Mouse (Mus musculus) gastrocnemius, adult 2 months (tissue): ENCODE data around the gene Ahdc1. TPM values are rescaled to one million over a fixed set of nuclear protein-coding genes. Genes with fewer than 3 reads are reported as not detected.

ENCODE experiments used
- DNase-seq: peaks from one replicate; pipeline ENCODE4 v3.0.0; 2022
- H3K27ac ChIP-seq: fragments of 200-600 bp; 2 replicates; pipeline ENCODE4 v1.8.1; 2022; ENCODE audit warnings: mild to moderate bottlenecking
- H3K4me3 ChIP-seq: fragments of 200-600 bp; 2 replicates; pipeline ENCODE4 v1.8.1; 2022; ENCODE audit warnings: mild to moderate bottlenecking, moderate library complexity
- CTCF ChIP-seq: fragments of 200-600 bp; IDR thresholded peaks from 2 replicates; pipeline ENCODE4 v1.8.1; 2022; ENCODE audit warnings: antibody characterized with exemption, mild to moderate bottlenecking, moderate library complexity
- intact Hi-C: fragments of 180-260 bp; cut with DNase I; formaldehyde crosslinking; loops from one replicate; pipeline ENCODE4 v1.15.1; 2025
- total RNA-seq, 2 experiments: library from RNA; stranded (reverse); gene quantifications; 2 replicates each; pipeline ENCODE4 v1.2.3; 2021

Ahdc1 gene
- total RNA-seq, 2 experiments from 2014 or later: 30.2 to 55.1 TPM

DNA sequence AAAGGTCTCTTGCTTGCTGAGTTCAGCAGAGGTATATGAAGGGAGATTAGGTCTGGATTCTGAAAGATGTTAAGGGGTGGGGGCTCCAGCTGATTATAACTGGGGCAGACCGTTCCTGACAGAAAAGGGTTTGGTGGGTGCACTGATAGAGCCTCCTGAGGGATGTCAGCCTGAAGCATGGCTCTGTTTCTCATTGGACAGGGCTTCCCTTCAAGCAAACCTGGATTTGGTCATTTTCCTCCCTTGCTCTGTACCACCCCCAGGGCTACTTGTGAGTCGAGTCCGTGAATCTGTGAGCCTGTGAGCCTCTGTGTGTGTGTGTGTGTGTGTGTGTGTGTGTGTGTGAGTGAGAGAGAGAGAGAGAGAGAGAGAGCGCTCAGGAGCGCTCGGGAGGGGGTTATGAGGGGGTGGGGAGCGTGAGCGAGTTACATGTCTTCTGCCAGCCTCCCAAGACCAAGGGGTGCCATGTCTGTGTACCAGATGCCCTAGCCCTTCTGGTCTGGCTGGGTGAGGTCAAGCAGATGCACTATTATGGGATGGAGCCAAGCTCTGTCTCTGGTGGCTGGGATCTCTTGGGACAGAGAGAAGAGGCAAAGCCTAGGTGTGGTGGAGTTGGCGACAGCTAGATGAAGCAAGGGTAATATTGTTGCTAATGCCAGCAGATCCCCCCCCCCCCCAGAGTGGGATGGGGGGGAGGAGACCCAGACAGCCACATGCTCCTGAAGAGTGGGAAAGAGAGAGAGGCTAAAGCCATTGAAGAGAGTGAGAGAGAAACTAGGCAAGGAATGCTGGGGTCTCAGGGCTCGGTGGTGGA, 4.0 kb downstream of the Ahdc1 start:
- peak; percentile 35 for DNase-seq
- no peak for TF ChIP-seq CTCF
- H3K4me3 ChIP-seq: peak overlapping the region; percentile 85
- intact Hi-C loops: no loop called here
- peak overlapping the region; percentile 98 for H3K27ac ChIP-seq

DNA sequence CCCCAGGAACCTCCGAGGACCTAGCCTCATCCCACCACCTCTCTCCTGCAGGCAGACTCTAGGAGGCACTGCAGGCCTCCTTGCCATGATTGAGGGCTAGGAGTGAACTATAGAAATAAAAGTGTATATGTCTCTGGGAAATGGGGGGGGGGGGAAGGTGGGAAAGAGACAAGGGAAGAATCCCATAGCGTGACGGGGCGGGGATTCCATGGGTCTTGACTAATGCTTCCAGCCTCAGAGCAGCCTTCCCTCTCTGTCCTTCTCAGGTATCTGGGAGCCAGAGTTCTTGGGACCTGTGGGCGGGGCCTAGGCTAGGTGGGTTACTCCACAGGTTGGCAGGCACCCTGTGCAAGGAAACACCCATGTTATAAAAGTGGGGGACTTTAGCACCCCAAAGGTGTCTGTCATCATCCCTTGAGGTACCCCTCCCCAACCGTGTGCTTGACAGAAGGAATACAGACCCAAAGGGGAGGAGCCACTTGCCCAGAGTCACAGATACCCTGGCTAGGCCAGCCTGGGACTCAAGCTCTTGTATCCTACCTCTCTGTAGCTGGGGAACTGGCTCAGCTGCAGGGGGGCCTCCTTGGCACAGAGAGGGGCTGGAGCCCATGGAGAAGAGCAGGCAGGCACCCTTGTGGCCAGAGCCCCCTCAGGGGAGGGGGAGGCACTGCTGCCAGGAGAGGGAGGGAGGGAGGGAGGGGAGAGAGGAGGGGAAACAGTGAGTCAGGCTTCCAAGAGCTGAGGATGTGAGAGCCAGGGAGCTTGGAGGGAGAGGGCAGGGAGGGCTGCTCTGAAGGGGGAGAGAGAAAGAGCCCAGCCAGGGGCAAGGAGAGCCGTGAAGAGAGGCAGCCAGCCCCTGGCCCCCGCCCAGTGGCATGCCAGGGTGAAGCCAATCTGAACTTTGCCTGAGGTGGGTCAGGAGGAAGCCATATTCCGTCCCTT, 4.9 kb downstream of the Ahdc1 start:
- peak; percentile 76 for DNase-seq
- intact Hi-C loops: no loop called here
- peak; percentile 19; the same call in 1 of the 2 replicates for TF ChIP-seq CTCF
- Histone ChIP-seq H3K27ac (peak overlapping the region; percentile 98), H3K4me3 (peak overlapping the region; percentile 50)

DNA sequence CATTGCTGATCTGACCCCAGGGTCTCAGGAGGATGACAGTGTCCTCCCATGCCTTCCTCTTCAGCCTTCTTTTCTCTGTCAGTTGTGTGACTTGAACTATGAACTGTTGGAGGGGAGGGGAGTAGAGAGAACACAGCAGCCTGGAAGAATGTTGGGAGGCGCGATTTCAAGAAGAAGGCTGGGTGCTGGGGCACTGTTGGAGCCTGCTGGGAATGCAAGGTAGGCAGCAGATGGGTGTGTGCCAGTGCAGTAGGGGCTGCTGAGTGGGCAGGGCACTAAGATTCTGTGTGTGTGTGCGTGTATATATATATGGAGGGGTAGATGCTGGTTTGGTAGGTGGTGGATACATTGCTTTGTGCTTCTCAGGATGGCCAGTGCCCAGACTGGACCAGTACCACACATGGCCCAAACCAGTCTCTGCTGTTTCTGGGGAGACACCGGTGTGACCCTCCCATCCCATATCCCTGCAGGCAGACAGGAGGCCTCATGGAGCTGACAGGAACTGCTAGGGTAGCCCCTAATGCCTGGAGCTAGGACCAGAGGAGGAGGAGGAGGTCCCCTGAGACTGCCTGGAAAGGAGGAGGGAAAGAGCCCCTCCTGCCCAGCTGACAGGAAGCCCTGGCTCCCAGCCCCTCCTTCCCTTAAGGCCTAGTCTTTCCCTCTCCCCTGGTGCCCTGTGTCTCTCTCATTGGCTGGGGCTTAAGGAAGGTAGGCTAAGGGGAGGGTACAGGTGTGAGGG, 5.8 kb downstream of the Ahdc1 start:
- Histone ChIP-seq H3K27ac (peak overlapping the region; percentile 98), H3K4me3 (peak overlapping the region; percentile 50)
- peak; percentile 61 for DNase-seq
- intact Hi-C loops: no loop called here
- no peak for TF ChIP-seq CTCF

DNA sequence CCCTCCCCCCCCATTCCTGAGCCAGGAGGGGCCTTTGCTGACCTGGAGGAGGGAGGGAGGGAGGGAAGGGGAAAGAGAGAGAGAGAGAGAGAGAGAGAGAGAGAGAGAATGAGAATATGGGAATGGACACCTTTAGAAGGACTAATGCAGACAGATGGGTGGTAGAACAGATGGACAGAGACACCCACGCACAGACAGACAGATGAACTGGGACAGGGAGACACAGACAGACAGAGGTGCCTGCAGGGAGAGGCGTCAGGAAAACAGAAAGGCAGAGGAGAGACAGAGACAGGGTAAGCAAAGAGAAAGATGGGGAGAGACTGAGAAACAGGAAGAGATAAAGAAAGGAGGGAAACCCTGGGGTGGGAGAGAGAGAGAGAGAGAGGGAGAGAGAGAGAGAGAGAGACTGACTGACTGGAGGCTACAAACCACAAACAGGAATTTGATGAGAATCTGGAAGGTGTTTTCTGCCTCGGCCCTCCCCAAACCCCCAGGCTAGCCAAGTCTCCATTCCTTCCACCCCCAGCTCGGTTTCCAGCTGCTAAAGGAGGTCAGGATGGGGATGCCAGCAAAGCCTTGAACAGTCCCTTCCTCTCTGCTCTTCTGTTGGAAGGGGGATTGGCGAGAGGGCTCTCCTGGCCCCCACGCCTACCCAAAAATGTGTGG, 6.7 kb downstream of the Ahdc1 start:
- TF ChIP-seq CTCF: no peak
- intact Hi-C loops: no loop called here
- peak; percentile 57 for DNase-seq
- Histone ChIP-seq H3K27ac (peak overlapping the region; percentile 98), H3K4me3 (peak overlapping the region; percentile 50)

DNA sequence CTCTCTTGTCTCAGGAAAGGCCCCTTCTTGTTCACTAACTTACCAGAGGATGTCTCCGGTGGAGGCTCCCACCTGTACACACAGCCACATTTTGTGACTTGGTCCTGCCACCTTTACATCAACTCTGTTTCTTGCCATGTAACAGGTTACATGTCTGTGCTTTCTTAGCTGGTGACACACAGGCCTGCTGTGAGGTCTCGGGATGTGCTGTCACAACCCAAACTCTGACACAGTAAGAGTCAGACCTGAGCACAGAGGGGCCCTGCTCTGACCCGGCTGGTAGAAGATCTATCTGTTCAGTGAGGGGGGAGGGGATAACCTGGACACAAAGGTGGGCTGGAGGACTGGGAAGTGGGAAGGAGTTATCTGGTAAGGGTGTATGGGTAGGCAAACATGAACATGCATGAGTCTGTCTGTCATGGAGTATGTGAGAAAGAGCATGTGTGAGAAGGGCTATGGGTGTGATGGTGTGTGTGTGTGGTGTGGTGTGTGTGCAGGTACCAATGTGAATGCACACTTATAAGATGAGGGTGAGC, 7.3 kb downstream of the Ahdc1 start:
- Histone ChIP-seq H3K27ac (peak overlapping the region; percentile 98), H3K4me3 (peak overlapping the region; percentile 1)
- DNase-seq: no peak
- TF ChIP-seq CTCF: no peak
- intact Hi-C loops: no loop called here

DNA sequence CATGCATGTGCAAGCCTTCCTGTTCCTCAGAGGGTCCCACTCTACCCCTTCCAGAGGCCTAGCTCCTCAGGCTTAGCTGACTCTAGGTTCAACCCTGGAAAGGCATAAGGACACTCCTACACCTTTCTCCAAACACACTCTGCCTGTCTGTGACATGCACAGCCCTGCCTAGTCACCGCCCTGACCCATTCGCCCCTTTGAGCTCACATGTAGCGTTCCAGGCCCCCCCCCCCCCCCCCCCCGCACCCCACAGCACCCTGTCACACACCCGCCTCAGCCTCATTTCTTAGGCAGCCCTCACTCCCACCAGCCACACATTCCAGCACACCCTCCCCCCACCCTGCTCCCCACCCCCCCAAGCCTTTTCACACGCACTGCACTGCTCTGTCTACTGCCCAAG, 9.7 kb downstream of the Ahdc1 start:
- Histone ChIP-seq H3K4me3 (no peak overlapping the region), H3K27ac (peak overlapping the region; percentile 83)
- no peak for DNase-seq
- TF ChIP-seq CTCF: no peak
- intact Hi-C loops: no loop called here

DNA sequence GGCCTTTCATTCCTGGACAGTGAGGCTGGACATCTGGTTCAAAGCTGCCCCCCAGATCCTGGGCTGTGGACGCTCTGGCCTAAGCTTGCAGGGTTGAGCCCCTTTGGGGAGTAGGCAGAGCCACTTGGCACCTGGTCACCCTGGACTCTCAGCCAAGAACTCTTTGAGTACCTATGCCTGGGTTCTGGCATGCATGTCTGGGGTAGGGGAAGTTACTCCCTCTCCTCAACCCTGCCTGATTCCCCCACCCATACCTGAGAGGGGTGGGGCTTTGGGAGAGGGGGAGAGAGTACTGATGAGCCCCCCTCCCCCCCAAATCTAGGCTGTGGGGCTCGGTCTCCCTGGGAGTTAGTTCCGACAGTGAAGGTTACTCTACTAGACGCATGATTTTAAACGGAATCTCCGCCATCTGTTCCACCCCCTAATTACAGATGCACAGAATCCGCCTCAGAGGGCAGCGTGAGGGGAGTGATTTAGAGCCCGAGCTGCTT, 10.2 kb downstream of the Ahdc1 start:
- Histone ChIP-seq H3K4me3 (peak overlapping the region; percentile 21; the same call in 1 of the 2 replicates), H3K27ac (peak overlapping the region; percentile 83)
- no peak for TF ChIP-seq CTCF
- DNase-seq: peak; percentile 56
- intact Hi-C loops: no loop called here

DNA sequence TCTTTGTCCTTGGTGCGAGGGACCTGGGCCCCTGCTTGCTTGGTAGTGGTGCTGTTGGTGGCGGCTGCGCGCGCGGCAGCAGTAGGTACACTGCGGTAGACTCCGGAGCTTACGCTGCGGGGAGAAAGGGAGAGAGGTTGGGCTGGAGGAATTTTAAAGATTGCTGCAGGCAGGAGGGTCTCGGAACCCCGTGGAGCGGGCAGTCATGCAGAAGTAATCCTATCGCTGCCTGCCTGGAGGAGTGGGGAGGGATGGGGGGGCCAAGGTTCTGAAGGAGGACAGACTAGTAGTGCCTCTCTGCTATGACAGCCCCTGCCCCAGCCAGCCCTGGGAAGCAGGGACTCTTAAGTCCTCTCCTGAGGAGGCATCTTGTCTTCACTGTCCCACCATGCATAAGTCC, 11.2 kb downstream of the Ahdc1 start:
- peak overlapping the region; percentile 26 for H3K4me3 ChIP-seq
- intact Hi-C loops: no loop called here
- no peak for TF ChIP-seq CTCF
- DNase-seq: no peak
- peak overlapping the region; percentile 83 for H3K27ac ChIP-seq

DNA sequence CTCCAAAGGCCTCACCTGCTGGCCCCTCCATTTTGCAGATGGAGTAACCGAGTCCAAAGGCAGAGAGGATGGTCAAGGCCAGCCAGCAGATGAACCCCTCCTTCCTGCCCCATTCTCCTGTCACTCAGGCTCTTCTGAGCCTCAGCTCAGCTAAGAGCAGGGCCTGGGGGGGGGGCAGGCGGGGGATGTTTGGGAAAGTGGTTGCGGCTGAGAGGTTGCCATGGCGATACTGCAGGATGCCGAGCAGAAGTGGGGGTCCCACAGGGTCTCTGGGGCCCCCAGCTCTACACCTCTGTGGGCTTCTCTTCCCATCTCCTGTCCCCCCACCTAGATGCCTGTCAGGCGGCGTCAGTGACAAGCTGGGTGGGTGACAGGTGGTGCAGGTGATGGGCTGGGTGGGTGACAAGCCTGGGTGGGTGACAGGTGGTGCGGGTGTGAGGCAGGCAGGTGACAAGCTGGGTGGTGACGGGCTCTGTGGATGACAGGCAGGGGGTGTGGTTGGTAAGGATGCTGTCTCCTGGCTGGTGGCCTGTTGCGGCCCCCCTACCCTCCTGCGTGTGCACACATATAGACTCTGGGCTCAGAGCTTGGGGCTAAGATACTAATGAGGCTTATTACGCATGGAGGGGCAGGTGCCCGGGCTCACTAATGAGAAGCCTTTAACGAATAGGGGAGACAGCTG, 12.0 kb downstream of the Ahdc1 start:
- peak overlapping the region; percentile 83 for H3K27ac ChIP-seq
- TF ChIP-seq CTCF: no peak

DNA sequence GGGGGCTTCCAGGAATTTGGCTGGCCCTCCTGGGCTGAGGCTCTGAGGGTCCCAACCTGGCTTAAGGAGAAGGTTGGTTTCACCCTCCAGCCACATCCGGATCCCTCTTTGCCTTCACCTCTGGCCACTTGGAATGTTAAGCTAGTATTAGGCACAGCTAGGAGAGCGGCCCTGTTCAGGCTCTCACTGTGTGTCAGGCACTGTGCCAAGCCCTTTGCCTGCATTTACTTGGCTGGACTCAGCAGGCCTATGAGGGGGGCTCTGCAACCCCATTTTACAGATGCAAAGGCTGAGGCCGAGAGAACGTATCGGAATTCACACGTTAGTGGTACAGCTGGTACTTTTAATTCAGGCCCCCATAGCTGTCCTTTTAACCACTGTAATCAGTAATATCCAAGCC, 12.6 kb downstream of the Ahdc1 start:
- no peak for TF ChIP-seq CTCF
- Histone ChIP-seq H3K27ac (peak overlapping the region; percentile 83), H3K4me3 (no peak overlapping the region)
- intact Hi-C loops: no loop called here
- DNase-seq: peak; percentile 43

More for the DNA sequence above, 12.0 kb downstream of the Ahdc1 start:
- no peak overlapping the region for H3K4me3 ChIP-seq
- no peak for DNase-seq
- intact Hi-C loops: no loop called here

DNA sequence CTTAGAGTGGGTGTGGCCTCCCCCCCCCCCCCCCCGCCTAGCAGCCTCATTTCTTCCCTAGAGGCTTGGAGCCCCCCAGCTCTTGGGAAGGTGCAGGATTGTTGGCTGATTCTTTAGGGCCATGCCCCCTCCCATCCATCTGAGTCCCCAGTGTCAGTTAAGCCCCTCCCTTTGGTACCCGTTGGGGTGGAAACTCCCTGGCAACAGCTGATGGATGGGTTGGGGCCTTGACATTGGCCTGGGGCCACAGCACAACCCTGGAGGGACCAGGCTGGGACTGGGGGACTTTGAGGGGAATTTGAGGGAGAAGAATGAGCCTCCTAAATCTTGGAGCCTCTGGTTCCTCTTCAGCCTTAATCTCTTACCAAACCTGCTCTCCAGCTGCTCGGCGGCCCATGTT, 13.3 kb downstream of the Ahdc1 start:
- peak; percentile 26 for DNase-seq
- Histone ChIP-seq H3K4me3 (peak overlapping the region; percentile 51), H3K27ac (peak overlapping the region; percentile 83)
- intact Hi-C loops: no loop called here
- no peak for TF ChIP-seq CTCF
